Mouse (Mus musculus) right cerebral cortex, postnatal 10 days (tissue): ENCODE results near the gene Optn.

Source experiments
- DNase-seq, 2 experiments: peaks; one replicate each; pipeline ENCODE4 v3.0.0; 2021; ENCODE audit warnings: low spot score in 2 of 2

The Optn gene

GRCm38 (mm10) chr2:4986798-4987197, 77.1 kb downstream of the Optn start:
- DNase-seq: no peak

GRCm38 (mm10) chr2:4985000-4985399, 78.9 kb downstream of the Optn start:
- no peak for DNase-seq

GRCm38 (mm10) chr2:4983987-4984386, 79.9 kb downstream of the Optn start:
- DNase-seq: no peak

- peak; percentile 58 to 62 for DNase-seq
Measured at GRCm38 (mm10) chr2:4978091-4978490, 85.8 kb downstream of the Optn start.

GRCm38 (mm10) chr2:4975807-4976206, 88.0 kb downstream of the Optn start, which contains the start of gene Ucma:
TSS of gene Ucma (plus strand) at chr2:4976122.
- DNase-seq: peak; percentile 37 to 65
